Mouse (Mus musculus) granulocyte monocyte progenitor cell, adult 5-6 weeks (primary cell): Measurements from ENCODE around the gene Arhgef9. TPM values are rescaled to one million over a fixed set of nuclear protein-coding genes. Genes with fewer than 3 reads are reported as not detected.

ENCODE experiments used
- ATAC-seq: replicated peaks from 2 replicates; pipeline ENCODE4 v1.8.0; 2016; ENCODE audit warnings: mild to moderate bottlenecking, moderate TSS enrichment, inconsistent platforms; ENCODE audit not compliant: poor library complexity, severe bottlenecking
- total RNA-seq, 2 experiments: library from RNA; stranded (forward) in 1 of 2; stranded (reverse) in 1 of 2; fragments of 200-712, 200-1000 nt in 1 of 2; fragments of >200 nt in 1 of 2; fragmentation: Nextera tagmentation in 1 of 2; gene quantifications; 2 replicates each; pipeline ENCODE4 v1.2.3; 2014 to 2017

Arhgef9 gene
- total RNA-seq, 2 experiments from 2014 or later = 1.2 to 5.2 TPM

GRCm38 (mm10) chrX:95012033-95012432 lies 184.6 kb downstream of the Arhgef9 start:
- ATAC-seq = 0 out of 2 replicates have a peak, but pooled peaks have one; percentile 33

Other genes starting within 250 kb of the Arhgef9 start
- 0.19 and 0.32 TPM in 2 replicates for gene Spin4, start 170.2 kb downstream of the Arhgef9 start, total RNA-seq (2014; fragmentation: Nextera tagmentation)
- 0.10 and 0.26 TPM in 2 replicates for gene Spin4, start 170.2 kb downstream of the Arhgef9 start, total RNA-seq (2017)
- 7.8 and 10.2 TPM in 2 replicates for gene Amer1, start 248.0 kb upstream of the Arhgef9 start, total RNA-seq (2014; fragmentation: Nextera tagmentation)
- gene Amer1, start 248.0 kb upstream of the Arhgef9 start, total RNA-seq (2017) = 7.8 and 8.1 TPM in 2 replicates